Mouse (Mus musculus) adrenal gland, adult (tissue): Measurements from ENCODE around the gene Rsbn1.

ENCODE experiments used
- DNase-seq, 2 experiments: peaks; one replicate each; pipeline ENCODE4 v3.0.0; 2022 to 2023; ENCODE audit warnings: low spot score in 1 of 2; ENCODE audit not compliant: inconsistent age in 2 of 2

Rsbn1 gene

GRCm38 (mm10) chr3:103944794-103945562, 31.1 kb downstream of the Rsbn1 start:
- no peak for DNase-seq

- no peak for DNase-seq
Observed at GRCm38 (mm10) chr3:103948666-103949065, 34.7 kb downstream of the Rsbn1 start.

GRCm38 (mm10) chr3:103960622-103961021, 46.7 kb downstream of the Rsbn1 start:
- no peak for DNase-seq

GRCm38 (mm10) chr3:103967231-103967630, 53.3 kb downstream of the Rsbn1 start:
- no peak for DNase-seq

- peak; percentile 91 to 97 for DNase-seq
Observed at GRCm38 (mm10) chr3:103967861-103968691, 54.2 kb downstream of the Rsbn1 start, which contains the start of gene Phtf1. Gene Phtf1, plus strand, starts transcription at chr3:103968110.

GRCm38 (mm10) chr3:103968701-103969100, 54.8 kb downstream of the Rsbn1 start:
- no peak for DNase-seq

GRCm38 (mm10) chr3:103971157-103971556, 57.2 kb downstream of the Rsbn1 start:
- DNase-seq: no peak

GRCm38 (mm10) chr3:103984556-103984955, 70.6 kb downstream of the Rsbn1 start:
- no peak for DNase-seq

- no peak for DNase-seq
Observed at GRCm38 (mm10) chr3:103985194-103985593, 71.3 kb downstream of the Rsbn1 start.

- no peak for DNase-seq
Observed at GRCm38 (mm10) chr3:103987831-103988432, 74.0 kb downstream of the Rsbn1 start.

- no peak for DNase-seq
Observed at GRCm38 (mm10) chr3:103989352-103989751, 75.4 kb downstream of the Rsbn1 start.

- DNase-seq: no peak
Observed at GRCm38 (mm10) chr3:103991271-103991670, 77.4 kb downstream of the Rsbn1 start.

GRCm38 (mm10) chr3:103998724-103999123, 84.8 kb downstream of the Rsbn1 start:
- no peak for DNase-seq

GRCm38 (mm10) chr3:104006896-104007466, 93.1 kb downstream of the Rsbn1 start:
- no peak for DNase-seq

- no peak for DNase-seq
Observed at GRCm38 (mm10) chr3:104007479-104007878, 93.6 kb downstream of the Rsbn1 start.

GRCm38 (mm10) chr3:104009924-104010662, 96.2 kb downstream of the Rsbn1 start:
- no peak for DNase-seq

- DNase-seq: no peak
Observed at GRCm38 (mm10) chr3:104011972-104012371, 98.1 kb downstream of the Rsbn1 start.
